Mouse (Mus musculus) liver, postnatal 0 days (tissue): ENCODE measurements around the gene Hjurp. TPM values are rescaled to one million over a fixed set of nuclear protein-coding genes. Genes with fewer than 3 reads are reported as not detected.

ENCODE experiments used
- ATAC-seq: fragments of 200-750 bp; cut with Nextera tagmentation; 2 replicates; pipeline ENCODE4 v1.8.0; 2017; ENCODE audit warnings: mild to moderate bottlenecking, moderate library complexity
- DNase-seq: peaks from one replicate; pipeline ENCODE4 v3.0.0-alpha.2; 2016
- H3K27ac ChIP-seq: fragments of 300-500 bp; sonication (generic); 2 replicates; pipeline ENCODE4 v1.5.1; 2014; ENCODE audit warnings: antibody characterized with exemption, moderate library complexity, mild to moderate bottlenecking, low read depth
- H3K27me3 ChIP-seq: fragments of 300-500 bp; sonication (generic); 2 replicates; pipeline ENCODE4 v1.6.1; 2014; ENCODE audit warnings: low read length, control low read depth, mixed read lengths; ENCODE audit not compliant: insufficient read depth
- H3K36me3 ChIP-seq: fragments of 300-500 bp; sonication (generic); replicated peaks from 2 replicates; pipeline ENCODE4 v1.6.1; 2014; ENCODE audit warnings: mild to moderate bottlenecking, control low read depth, low read length, moderate library complexity, mixed read lengths; ENCODE audit not compliant: insufficient read depth
- H3K4me1 ChIP-seq: fragments of 300-500 bp; sonication (generic); 2 replicates; pipeline ENCODE4 v1.6.1; 2014; ENCODE audit warnings: antibody characterized with exemption, mild to moderate bottlenecking, control low read depth; ENCODE audit not compliant: insufficient read depth
- H3K4me2 ChIP-seq: fragments of 300-500 bp; sonication (generic); 2 replicates; pipeline ENCODE4 v1.6.1; 2014; ENCODE audit warnings: low read depth, mild to moderate bottlenecking, low read length, moderate library complexity, mixed read lengths
- H3K4me3 ChIP-seq: fragments of 300-500 bp; sonication (generic); 2 replicates; pipeline ENCODE4 v1.5.1; 2014; ENCODE audit warnings: low read depth, low read length
- H3K9ac ChIP-seq: fragments of 300-500 bp; sonication (generic); replicated peaks from 2 replicates; pipeline ENCODE4 v1.6.1; 2014; ENCODE audit warnings: mild to moderate bottlenecking, moderate library complexity
- H3K9me3 ChIP-seq: fragments of 300-500 bp; sonication (generic); 2 replicates; pipeline ENCODE4 v1.6.1; 2016; ENCODE audit warnings: mild to moderate bottlenecking, control low read depth, low read length, mixed read lengths
- CTCF ChIP-seq: sonication (generic); IDR thresholded peaks from 2 replicates; pipeline ENCODE4 v1.5.1; 2016; ENCODE audit warnings: antibody characterized with exemption, low read depth
- EP300 ChIP-seq: IDR thresholded peaks from 2 replicates; pipeline ENCODE4 v1.6.1; 2016; ENCODE audit warnings: antibody characterized with exemption, low read depth, mild to moderate bottlenecking
- WGBS: fragments of 180-500 bp; shearing (Covaris S2); extraction: QIAGEN DNeasy Blood & Tissue Kit; methylation state at CpG from one replicate; pipeline ENCODE4 v1.1.7; 2014; ENCODE audit not compliant: insufficient replicate concordance; 5-methylcytosine and 5-hydroxymethylcytosine counted together
- polyA plus RNA-seq: library from polyadenylated mRNA; unstranded; fragments of >200 nt; fragmentation: Nextera tagmentation; extraction: Ambion mirVana; gene quantifications from 2 replicates; pipeline ENCODE4 v1.2.1, GENCODE M21; 2015

The Hjurp gene
- polyA plus RNA-seq, 1 experiment from 2014 or later = 37.0 TPM

DNA sequence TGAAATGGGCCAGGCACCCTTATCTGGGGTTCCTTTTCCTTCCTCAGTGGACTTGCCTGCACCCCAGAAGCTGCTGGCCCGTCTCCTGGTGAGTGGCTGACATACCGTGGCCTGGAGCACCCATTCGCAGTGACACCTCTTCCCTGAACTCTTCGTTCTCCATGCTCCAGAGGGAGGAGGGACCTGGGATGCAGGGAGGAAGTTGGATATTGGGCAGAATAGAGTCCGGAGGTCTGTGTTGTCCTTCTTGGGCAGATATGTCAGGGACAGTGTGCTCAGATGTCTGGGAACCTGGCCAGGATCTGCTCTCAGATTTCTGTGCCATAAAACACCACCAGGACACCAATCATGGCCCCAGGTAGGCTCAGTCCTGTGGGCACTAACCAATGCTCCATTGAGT is 37.4 kb downstream of the Hjurp start:
- H3K4me3 ChIP-seq = no peak overlapping the region
- peaks cover 35% of the 10 kb centered on the region for H3K9me3 ChIP-seq
- H3K4me2 ChIP-seq = no peak overlapping the region
- TF ChIP-seq CTCF (no peak), EP300 (no peak)
- WGBS = 60% methylated on average over 5 of the region's 5 CpGs
- ATAC-seq (no peak), DNase-seq (no peak)
- no peak overlapping the region for H3K27ac ChIP-seq
- H3K36me3 ChIP-seq = no peaks in the 10 kb centered on the region
- no peaks in the 10 kb centered on the region; the same call in 1 of the 2 replicates for H3K4me1 ChIP-seq
- H3K9ac ChIP-seq = no peak overlapping the region
- H3K27me3 ChIP-seq = no peaks in the 10 kb centered on the region

DNA sequence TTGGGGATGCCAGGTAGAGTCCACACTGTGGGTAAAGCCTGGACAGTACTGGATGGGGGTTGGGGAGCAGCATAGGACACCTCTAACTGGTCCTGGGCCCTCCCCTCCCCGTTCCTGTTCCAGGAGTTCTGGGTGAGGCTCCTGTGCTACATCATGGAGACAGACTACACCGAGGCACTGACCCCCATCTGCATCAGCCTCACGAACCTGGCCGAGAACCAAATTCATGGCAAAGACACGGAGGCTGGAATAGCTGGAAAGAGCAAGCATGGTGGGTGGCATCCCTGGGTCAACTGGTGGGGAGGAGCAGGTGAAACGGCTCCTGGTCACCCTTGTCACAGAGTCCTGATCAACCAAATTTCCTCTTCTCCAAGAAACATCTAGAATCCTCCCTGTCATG is 38.7 kb downstream of the Hjurp start:
- Histone ChIP-seq H3K27ac (no peak overlapping the region), H3K4me3 (no peak overlapping the region), H3K4me1 (no peaks in the 10 kb centered on the region; the same call in 1 of the 2 replicates), H3K9ac (no peak overlapping the region), H3K27me3 (no peaks in the 10 kb centered on the region), H3K4me2 (no peak overlapping the region), H3K36me3 (no peaks in the 10 kb centered on the region), H3K9me3 (peaks cover 35% of the 10 kb centered on the region)
- WGBS = 73% methylated on average over 6 of the region's 6 CpGs
- no peak for DNase-seq
- no peak for ATAC-seq
- TF ChIP-seq CTCF (no peak), EP300 (no peak)

DNA sequence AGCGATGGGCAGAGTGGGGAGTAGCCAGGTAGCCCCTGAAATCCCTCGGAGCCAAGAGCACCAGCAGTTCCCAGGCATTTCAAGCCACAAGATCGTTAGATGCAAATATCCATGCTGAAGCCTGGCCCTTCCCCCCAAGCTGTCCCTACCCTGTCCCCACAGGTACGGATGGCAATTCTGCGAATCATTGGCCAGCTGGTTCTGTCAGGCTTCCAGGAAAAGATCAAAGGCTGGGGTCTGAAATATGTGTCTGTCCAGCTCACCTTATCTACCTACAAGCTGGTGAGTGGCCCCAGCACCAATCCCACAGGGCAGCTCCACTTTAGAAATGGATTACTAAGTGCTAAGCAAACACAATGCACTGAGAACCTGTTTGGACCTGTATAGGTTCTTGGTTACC is 40.1 kb downstream of the Hjurp start:
- WGBS = 63% methylated on average over 5 of the region's 5 CpGs
- Histone ChIP-seq H3K4me2 (no peak overlapping the region), H3K27ac (no peak overlapping the region), H3K27me3 (no peaks in the 10 kb centered on the region), H3K9me3 (peaks cover 35% of the 10 kb centered on the region), H3K4me3 (no peak overlapping the region), H3K9ac (no peak overlapping the region), H3K36me3 (no peaks in the 10 kb centered on the region), H3K4me1 (no peaks in the 10 kb centered on the region; the same call in 1 of the 2 replicates)
- no peak for TF ChIP-seq CTCF
- no peak for TF ChIP-seq EP300
- ATAC-seq (peak; percentile 70), DNase-seq (peak; percentile 76)

DNA sequence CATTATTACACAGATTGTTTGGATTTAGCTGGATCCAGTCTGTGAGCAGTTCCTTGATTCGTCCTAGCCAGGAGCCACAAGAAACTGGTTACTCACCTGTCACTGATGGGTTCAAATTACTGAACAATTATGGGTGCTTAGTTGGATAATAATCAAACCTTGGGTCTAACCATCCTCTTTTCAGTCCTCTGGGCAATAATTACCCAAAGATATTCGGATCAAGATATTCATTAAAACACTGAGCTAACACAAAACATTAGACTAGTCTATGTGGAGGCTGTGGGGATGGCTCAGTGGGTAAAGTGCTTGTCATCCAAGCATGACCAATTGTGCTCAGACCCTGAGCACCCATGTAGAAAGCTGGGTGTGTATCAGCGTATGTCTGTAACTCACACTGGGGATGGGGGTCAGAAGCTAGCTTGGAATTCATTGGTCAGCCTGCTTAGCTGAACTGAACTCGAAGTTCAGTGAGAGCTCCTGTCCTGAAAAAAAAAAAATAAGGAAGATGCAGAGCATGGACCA is 41.5 kb downstream of the Hjurp start:
- H3K9me3 ChIP-seq = peaks cover 35% of the 10 kb centered on the region
- WGBS = 47% methylated on average over 4 of the region's 4 CpGs
- no peak for DNase-seq

DNA sequence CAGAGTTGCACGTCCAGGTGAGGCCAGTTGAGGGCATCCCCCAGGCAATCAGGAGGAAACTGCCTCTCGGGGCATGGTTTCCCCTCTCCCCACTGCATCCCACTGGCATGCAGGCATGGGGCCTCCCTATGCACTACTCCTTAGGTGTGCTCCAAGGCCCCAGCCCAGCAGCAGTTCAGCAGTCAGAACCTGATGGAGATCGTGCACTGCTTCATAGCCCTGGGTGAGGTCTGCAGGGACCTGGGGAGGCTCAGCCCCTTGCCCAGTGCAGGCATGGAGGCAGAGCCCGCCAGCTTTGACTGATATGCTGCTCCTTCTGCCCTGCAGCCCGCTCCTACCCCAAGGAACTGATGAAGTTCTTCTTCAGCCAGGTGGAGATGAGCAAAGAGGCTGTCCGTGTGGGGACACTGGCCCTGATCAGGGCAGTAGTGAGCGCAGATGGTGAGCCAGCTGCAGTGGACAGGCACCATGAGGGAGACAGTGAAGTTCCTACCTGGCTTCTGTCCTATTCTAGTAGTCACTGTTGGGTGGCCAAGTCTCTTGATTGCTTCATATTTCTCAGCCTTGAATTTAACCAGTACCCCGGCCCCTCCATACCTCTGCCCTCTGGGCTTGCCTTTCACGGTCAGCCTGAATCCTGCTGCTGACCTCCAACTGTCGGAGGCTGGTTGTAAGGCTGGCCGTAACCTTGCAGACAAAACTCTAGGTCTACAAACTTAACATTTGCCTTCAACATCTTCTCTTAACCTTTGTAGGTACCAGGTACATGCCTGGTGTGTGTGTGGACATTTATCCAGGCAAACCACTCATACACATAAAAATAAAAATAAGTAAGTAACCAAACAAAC is 42.2 kb downstream of the Hjurp start:
- ATAC-seq (no peak), DNase-seq (no peak)
- Histone ChIP-seq H3K9ac (no peak overlapping the region), H3K4me2 (no peak overlapping the region), H3K9me3 (peaks cover 29% of the 10 kb centered on the region), H3K27ac (no peak overlapping the region), H3K36me3 (no peaks in the 10 kb centered on the region), H3K27me3 (no peaks in the 10 kb centered on the region), H3K4me1 (no peaks in the 10 kb centered on the region; the same call in 1 of the 2 replicates), H3K4me3 (no peak overlapping the region)
- TF ChIP-seq EP300 = no peak
- TF ChIP-seq CTCF = no peak
- WGBS = 58% methylated on average over 11 of the region's 11 CpGs

More for the DNA sequence above, 41.5 kb downstream of the Hjurp start:
- no peak overlapping the region for H3K4me2 ChIP-seq
- no peak for ATAC-seq
- no peak overlapping the region for H3K9ac ChIP-seq
- no peak overlapping the region for H3K4me3 ChIP-seq
- H3K4me1 ChIP-seq = no peaks in the 10 kb centered on the region; the same call in 1 of the 2 replicates
- TF ChIP-seq EP300 = no peak
- no peak for TF ChIP-seq CTCF
- H3K36me3 ChIP-seq = no peaks in the 10 kb centered on the region
- no peaks in the 10 kb centered on the region for H3K27me3 ChIP-seq
- H3K27ac ChIP-seq = no peak overlapping the region

DNA sequence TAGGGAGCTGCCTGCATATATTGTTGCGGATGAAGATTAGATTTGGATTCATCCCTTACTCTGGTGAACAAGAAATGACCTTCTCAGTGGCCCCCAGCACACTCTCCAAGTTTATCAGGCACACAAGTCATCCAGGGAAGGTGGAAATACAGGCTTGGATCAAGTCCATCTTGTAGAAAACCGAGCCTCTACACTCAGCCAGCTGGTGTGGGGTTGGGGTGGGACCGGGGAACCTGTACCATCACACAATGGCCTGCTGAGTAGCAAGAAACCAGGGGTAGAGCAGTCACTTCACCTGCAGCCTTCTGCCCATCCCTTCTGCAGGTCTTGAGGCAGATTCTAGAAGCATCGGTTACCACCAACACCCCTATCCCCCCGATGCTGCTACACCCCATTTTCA is 42.8 kb downstream of the Hjurp start:
- H3K4me3 ChIP-seq = no peak overlapping the region
- peaks cover 29% of the 10 kb centered on the region for H3K9me3 ChIP-seq
- H3K4me1 ChIP-seq = no peaks in the 10 kb centered on the region; the same call in 1 of the 2 replicates
- no peaks in the 10 kb centered on the region for H3K27me3 ChIP-seq
- H3K9ac ChIP-seq = no peak overlapping the region
- WGBS = 41% methylated on average over 5 of the region's 5 CpGs
- no peaks in the 10 kb centered on the region for H3K36me3 ChIP-seq
- DNase-seq = no peak
- H3K27ac ChIP-seq = no peak overlapping the region
- no peak overlapping the region for H3K4me2 ChIP-seq
- no peak for TF ChIP-seq EP300
- no peak for TF ChIP-seq CTCF
- no peak for ATAC-seq
